Mouse (Mus musculus): ENCODE results near the gene St3gal5.

The St3gal5 gene

GRCm38 (mm10) chr6:72203279-72203678, 105.9 kb downstream of the St3gal5 start:
- DNase-seq (ENCODE audit: low spot score in 2 of 2), result no peak
